Mouse (Mus musculus) urinary bladder, postnatal 25 days (tissue): ENCODE results near the gene Nxn.
"Not testable (repeated sequence)": the region's sequence is repeated elsewhere in the genome, so short reads cannot be mapped to it uniquely, and the experiment has no call there.

ENCODE experiments used
- DNase-seq: peaks from one replicate; pipeline ENCODE4 v3.0.0; 2022; ENCODE audit warnings: low spot score

Nxn gene

DNA sequence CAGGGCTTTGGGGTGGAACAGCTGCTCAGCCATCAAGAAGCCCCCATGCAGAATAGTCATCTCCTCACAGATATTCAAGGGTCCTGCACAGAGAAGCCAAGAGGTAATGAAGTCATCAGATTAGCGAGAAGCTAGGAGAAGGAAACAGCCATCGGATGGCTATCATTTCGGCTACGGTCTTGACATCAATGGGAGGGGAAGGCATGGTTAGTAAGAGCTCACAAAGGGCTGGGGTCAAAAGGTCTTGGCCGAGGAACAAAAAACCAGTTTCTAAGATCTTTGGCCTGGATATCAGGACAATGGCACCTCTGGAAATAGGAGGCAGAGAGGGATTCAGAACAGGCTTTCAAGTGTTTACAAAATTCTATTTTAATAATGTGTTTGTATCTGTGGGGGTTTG, 185.1 kb downstream of the Nxn start:
- no peak for DNase-seq

- not testable (repeated sequence) for DNase-seq
Observed at GRCm38 (mm10) chr11:76211595-76211994, 187.3 kb downstream of the Nxn start.

DNA sequence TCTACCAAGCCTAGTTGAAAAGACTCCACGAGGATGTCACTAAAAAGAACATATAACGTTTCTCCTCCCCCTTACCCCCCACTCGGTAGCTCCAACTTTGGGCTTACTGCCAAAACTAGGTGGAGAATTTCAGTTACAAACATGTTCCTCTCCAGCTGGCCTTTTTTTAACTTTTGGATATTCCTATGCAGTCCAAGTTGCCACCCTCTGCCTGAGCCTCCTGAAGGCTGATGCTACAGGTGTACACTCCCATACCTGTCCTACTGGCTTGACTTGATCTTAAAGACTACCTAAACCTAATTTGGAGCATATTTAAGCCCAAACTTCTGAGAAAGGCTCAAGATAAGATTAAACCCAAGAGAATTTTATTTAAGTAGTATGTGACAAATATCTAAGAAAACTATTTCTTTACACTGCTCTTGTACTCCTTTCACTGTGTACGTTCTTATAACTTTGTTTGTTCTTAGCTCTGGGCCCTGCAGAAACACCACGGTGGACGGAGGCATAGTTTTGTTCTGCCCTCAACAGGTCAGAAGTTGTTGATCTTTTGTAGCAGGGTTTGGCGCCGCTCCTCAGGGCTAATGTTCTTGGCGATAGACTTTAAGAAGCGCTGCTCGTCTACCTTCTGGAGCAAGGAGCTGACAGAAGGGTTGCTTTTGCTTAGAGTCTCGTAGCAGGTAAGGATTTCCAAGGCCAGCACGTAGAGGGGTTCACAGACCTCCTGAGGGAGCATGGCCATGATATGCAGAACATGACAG, 188.5 kb downstream of the Nxn start:
- DNase-seq: no peak
